Mouse (Mus musculus) neural tube, embryonic 11.5 days (tissue): Measurements from ENCODE around the gene Abcg4. TPM values are rescaled to one million over a fixed set of nuclear protein-coding genes. Genes with fewer than 3 reads are reported as not detected.
"Not testable (repeated sequence)": the region's sequence is repeated elsewhere in the genome, so short reads cannot be mapped to it uniquely, and the experiment has no call there.

Experiments
- ATAC-seq: fragments of 200-750 bp; cut with Nextera tagmentation; 2 replicates; pipeline ENCODE4 v1.8.0; 2017; ENCODE audit warnings: moderate number of reproducible peaks, mild to moderate bottlenecking, moderate TSS enrichment, moderate library complexity; ENCODE audit not compliant: insufficient read depth, low FRiP score, low TSS enrichment
- DNase-seq: peaks from one replicate; pipeline ENCODE4 v3.0.0-alpha.2; 2015; ENCODE audit warnings: low spot score
- H3K27ac ChIP-seq: fragments of 300-500 bp; sonication (generic); 2 replicates; pipeline ENCODE4 v1.5.1; 2014; ENCODE audit warnings: low read depth, mild to moderate bottlenecking, low read length
- H3K27me3 ChIP-seq: fragments of 300-500 bp; sonication (generic); 2 replicates; pipeline ENCODE4 v1.6.1; 2014; ENCODE audit warnings: mild to moderate bottlenecking, low read length, mixed read lengths; ENCODE audit not compliant: control insufficient read depth, insufficient read depth
- H3K36me3 ChIP-seq: fragments of 300-500 bp; sonication (generic); 2 replicates; pipeline ENCODE4 v1.6.1; 2014; ENCODE audit warnings: mild to moderate bottlenecking, low read length, moderate library complexity, mixed read lengths; ENCODE audit not compliant: control insufficient read depth, insufficient read depth
- H3K4me1 ChIP-seq: fragments of 300-500 bp; sonication (generic); 2 replicates; pipeline ENCODE4 v1.6.1; 2014; ENCODE audit warnings: low read length, mixed read lengths; ENCODE audit not compliant: control insufficient read depth, insufficient read depth
- H3K4me2 ChIP-seq: fragments of 300-500 bp; sonication (generic); 2 replicates; pipeline ENCODE4 v1.6.1; 2014; ENCODE audit warnings: low read depth, mild to moderate bottlenecking, moderate library complexity
- H3K4me3 ChIP-seq: fragments of 300-500 bp; sonication (generic); 2 replicates; pipeline ENCODE4 v1.5.1; 2014; ENCODE audit warnings: low read depth, low read length
- H3K9ac ChIP-seq: fragments of 300-500 bp; sonication (generic); 2 replicates; pipeline ENCODE4 v1.6.1; 2014; ENCODE audit warnings: mild to moderate bottlenecking, low read length
- H3K9me3 ChIP-seq: fragments of 300-500 bp; sonication (generic); 2 replicates; pipeline ENCODE4 v1.6.1; 2016; ENCODE audit warnings: low read length; ENCODE audit not compliant: control insufficient read depth
- WGBS: fragments of 180-500 bp; shearing (Covaris S2); extraction: QIAGEN DNeasy Blood & Tissue Kit; methylation state at CpG from one replicate; pipeline ENCODE4 v1.1.7; 2014; 5-methylcytosine and 5-hydroxymethylcytosine counted together
- polyA plus RNA-seq: library from polyadenylated mRNA; unstranded; fragments of >200 nt; fragmentation: Nextera tagmentation; extraction: Ambion mirVana; gene quantifications from 2 replicates; pipeline ENCODE4 v1.2.1, GENCODE M21; 2014

The Abcg4 gene
- polyA plus RNA-seq, 1 experiment from 2014 or later = 4.5 TPM

- not testable (repeated sequence) for H3K36me3 ChIP-seq, ATAC-seq, H3K9ac ChIP-seq, H3K4me2 ChIP-seq, DNase-seq, H3K27ac ChIP-seq, H3K27me3 ChIP-seq, H3K9me3 ChIP-seq, H3K4me3 ChIP-seq
- WGBS = 81% methylated on average over 4 of the region's 4 CpGs
- H3K4me1 ChIP-seq = peaks cover 19% of the 10 kb centered on the region
Observed at GRCm38 (mm10) chr9:44323656-44324055, 35.2 kb upstream of the Abcg4 start.

DNA sequence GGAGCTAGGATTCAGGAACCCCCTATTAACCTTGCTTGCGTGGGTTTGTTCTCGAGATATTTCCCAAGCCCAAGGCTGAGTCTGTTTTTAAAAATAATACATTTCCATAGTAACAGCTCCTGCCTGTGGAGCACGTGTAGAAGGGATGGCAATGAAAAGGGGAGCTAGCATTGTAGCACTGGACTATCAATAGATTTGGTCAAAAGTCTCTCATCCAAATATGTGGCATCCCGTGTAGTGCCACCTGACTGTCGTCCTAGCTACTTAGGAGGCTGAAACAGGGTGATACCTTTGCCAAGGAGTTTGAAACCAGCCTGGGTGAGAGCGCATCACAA, 32.4 kb upstream of the Abcg4 start:
- no peaks in the 10 kb centered on the region for H3K27me3 ChIP-seq
- ATAC-seq (no peak), DNase-seq (no peak)
- WGBS = 28% methylated on average over 6 of the region's 6 CpGs
- H3K9ac ChIP-seq = peak overlapping the region; percentile 85
- H3K9me3 ChIP-seq = no peaks in the 10 kb centered on the region
- H3K4me1 ChIP-seq = peaks cover 21% of the 10 kb centered on the region
- peak overlapping the region; percentile 91 for H3K4me3 ChIP-seq
- peak overlapping the region; percentile 93 for H3K4me2 ChIP-seq
- 0 out of 2 replicates have a peak overlapping the region, but pooled peaks have one; percentile 42 for H3K27ac ChIP-seq
- no peaks in the 10 kb centered on the region; the same call in 1 of the 2 replicates for H3K36me3 ChIP-seq

DNA sequence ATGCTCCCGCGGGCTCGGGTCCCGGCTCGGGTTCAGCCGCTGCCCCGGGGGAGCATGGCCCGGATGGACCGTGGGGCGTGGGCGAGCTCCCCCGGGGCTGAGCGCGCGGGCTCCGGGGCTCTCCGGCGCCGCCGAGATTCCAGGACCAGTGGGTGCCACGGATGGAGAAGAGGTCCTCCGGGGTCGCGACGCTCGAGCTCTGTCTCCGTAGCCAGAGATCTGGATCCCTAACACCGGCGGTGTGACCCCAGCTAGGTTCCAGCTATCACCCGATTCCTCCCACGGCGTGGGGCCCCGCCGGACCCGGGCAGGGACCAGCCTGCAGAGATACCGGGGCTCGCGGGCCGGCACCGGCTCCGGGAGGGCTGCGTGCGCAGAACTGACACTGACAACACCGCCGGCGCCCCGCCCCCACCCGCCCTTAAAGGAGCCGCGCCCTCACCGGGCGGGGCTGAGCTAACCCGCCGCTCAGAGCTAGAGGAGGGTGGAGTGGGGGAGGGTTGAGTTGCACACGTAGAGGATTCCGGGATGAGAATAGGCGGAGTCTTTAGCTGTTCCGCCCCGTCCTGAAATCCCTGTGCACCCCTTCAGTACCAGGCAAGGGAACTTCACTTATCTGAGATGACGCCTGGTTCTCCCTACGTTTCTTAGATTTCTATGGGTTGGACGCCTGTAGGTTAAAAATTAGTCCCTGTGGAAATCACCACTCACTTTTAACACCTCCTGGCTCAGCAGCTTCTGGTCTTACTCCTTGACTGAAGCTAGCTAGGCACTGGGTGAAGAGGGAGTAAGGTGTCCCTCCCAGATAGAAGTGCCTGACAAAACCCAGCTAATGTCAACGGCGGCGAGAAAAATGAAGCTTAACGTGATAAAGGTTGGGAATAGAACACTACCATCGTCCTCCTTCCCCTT, 31.7 kb upstream of the Abcg4 start, which contains the start of gene C2cd2l:
Gene C2cd2l (minus strand): TSS at position 399 of the 912 bp plus-strand sequence.
- Histone ChIP-seq H3K36me3 (peaks cover 3% of the 10 kb centered on the region), H3K4me1 (peaks cover 21% of the 10 kb centered on the region), H3K27ac (0 out of 2 replicates have a peak within 1 kb of the TSS, but pooled peaks have one; percentile 42), H3K4me2 (peak within 1 kb of the TSS; percentile 93), H3K9ac (peak within 1 kb of the TSS; percentile 85), H3K27me3 (no peaks in the 10 kb centered on the region), H3K4me3 (peak within 1 kb of the TSS; percentile 91), H3K9me3 (no peaks in the 10 kb centered on the region)
- DNase-seq (peak; percentile 95), ATAC-seq (peak; percentile 99)
- under 1% methylated on average over 66 of the region's 67 CpGs for WGBS

DNA sequence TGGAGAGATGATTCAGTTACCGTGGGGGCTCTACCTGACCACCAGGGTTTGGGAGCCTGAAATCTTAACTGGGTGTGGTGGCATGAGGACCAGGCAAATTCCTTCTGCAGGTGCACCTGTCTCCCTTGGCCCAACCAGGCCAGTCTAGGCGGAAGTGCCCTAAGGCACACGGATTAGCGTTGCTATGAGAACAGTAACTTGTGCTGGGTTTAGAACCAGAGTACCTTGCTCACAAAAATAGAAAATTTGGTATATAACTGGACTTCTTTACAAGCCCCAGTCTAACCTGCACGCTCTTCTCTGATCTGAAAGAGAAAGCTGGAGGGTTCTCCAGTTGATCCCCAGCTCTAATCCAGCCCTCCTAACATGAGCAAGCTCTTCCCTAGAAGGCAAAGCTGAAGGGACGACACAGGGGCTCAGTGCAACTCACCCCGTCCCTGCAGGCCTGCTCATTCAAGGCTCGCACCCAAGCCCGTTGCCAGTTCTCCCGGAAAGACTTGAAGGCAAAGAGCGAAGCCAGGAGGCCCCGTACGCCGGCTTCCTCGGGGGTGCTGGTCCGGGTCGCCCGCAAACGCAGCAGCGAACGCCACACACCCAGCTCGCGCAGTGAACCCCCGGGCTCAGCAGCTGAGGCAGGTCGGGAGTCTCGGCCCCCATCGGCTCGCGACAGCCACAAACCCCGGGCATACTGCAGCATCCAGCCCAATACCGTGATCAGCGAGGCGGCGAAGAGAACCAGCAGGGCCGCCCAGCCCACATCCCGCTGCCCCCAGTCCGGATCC, 30.9 kb upstream of the Abcg4 start:
- peak overlapping the region; percentile 85 for H3K9ac ChIP-seq
- no peaks in the 10 kb centered on the region for H3K27me3 ChIP-seq
- H3K9me3 ChIP-seq = no peaks in the 10 kb centered on the region
- 3% methylated on average over 36 of the region's 37 CpGs for WGBS
- H3K27ac ChIP-seq = no peak overlapping the region
- DNase-seq = peak; percentile 49
- H3K4me1 ChIP-seq = peaks cover 21% of the 10 kb centered on the region
- peak overlapping the region; percentile 93 for H3K4me2 ChIP-seq
- H3K4me3 ChIP-seq = peak overlapping the region; percentile 91
- H3K36me3 ChIP-seq = peaks cover 6% of the 10 kb centered on the region
- 0 out of 2 replicates have a peak, but pooled peaks have one; percentile 23 for ATAC-seq

DNA sequence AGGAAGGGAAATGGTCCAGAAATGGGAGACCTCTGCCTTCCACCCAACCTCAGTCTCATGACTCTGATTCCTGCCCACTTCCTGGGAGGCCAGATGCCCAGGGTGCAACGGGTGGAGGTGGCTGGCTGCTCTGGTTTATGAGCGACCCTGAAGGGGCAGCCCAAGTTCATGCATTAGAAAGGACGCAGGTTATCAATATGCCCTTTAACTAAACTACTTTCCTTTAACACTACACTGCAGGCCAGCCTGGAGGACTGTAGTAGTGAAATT, 30.3 kb upstream of the Abcg4 start:
- WGBS = 44% methylated on average over 3 of the region's 3 CpGs
- Histone ChIP-seq H3K9ac (peak overlapping the region; percentile 14; the same call in 1 of the 2 replicates), H3K36me3 (peaks cover 9% of the 10 kb centered on the region), H3K9me3 (no peaks in the 10 kb centered on the region), H3K4me3 (peak overlapping the region; percentile 91), H3K4me1 (peaks cover 21% of the 10 kb centered on the region), H3K27me3 (no peaks in the 10 kb centered on the region), H3K27ac (no peak overlapping the region), H3K4me2 (peak overlapping the region; percentile 93)
- DNase-seq (no peak), ATAC-seq (no peak)

DNA sequence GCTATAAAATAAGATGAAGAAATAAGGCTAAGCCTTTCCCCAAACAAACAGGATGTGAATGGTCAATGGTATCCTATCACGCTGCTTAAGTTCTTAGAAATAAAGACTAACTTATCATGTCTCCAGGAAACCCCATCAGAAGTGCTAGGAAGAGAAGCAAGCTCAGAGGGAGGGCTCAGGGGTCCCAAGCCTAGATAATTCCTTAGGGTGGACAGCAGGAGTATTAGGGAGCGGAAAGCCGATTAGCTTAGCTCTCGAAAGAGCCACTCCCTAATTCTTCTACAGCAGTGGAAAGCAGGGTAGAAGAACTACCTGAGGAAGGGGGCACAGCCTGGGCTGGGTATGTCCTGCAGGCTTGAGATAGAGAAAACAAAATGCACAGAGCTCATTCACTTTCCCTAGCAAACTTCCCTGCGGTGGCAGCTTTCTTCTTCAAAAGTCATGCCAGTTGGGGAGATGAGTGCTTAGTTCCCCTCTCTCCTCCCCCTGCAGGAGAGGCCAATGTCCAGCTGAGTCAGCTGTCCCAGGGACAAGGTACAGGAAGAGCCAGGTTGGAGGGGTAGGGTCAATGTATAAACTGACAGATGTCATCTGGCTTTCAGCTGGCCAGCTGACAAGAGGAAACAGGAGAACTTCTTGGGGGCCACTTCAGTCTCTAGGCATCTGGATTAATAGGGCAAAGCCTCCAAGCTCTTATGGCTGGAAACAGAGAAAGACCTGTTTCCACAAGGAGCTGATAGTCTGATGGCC, 29.8 kb upstream of the Abcg4 start:
- 70% methylated on average over 5 of the region's 5 CpGs for WGBS
- peaks cover 21% of the 10 kb centered on the region for H3K4me1 ChIP-seq
- DNase-seq (no peak), ATAC-seq (no peak)
- H3K27ac ChIP-seq = no peak overlapping the region
- peaks cover 12% of the 10 kb centered on the region for H3K36me3 ChIP-seq
- peak overlapping the region; percentile 93 for H3K4me2 ChIP-seq
- no peaks in the 10 kb centered on the region for H3K9me3 ChIP-seq
- H3K4me3 ChIP-seq = peak overlapping the region; percentile 91; the same call in 1 of the 2 replicates
- H3K27me3 ChIP-seq = no peaks in the 10 kb centered on the region
- H3K9ac ChIP-seq = peak overlapping the region; percentile 14

DNA sequence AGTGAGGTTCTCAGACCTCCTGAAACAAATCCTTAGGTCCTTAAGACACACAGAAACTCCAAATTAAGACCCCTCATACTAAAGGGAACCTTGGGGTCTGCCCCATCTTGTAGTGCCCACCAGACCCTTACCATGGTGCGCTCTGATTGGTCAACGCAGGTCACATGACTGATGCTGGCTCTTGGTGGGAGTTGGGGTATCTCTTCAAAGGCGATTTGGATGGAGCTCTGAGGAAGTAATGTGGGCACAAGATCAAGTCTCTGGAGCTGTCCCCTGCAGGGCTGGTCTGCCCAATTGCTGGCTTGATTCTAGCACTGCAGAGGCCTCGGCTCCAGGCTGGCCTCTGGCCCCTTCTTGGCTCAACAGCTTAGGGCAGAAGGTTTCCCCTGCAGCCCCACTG, 29.0 kb upstream of the Abcg4 start:
- Histone ChIP-seq H3K4me1 (peaks cover 21% of the 10 kb centered on the region), H3K9me3 (no peaks in the 10 kb centered on the region), H3K36me3 (peaks cover 13% of the 10 kb centered on the region), H3K9ac (no peak overlapping the region), H3K4me3 (no peak overlapping the region), H3K4me2 (no peak overlapping the region), H3K27ac (no peak overlapping the region), H3K27me3 (no peaks in the 10 kb centered on the region)
- ATAC-seq (no peak), DNase-seq (no peak)
- 72% methylated on average over 4 of the region's 4 CpGs for WGBS

GRCm38 (mm10) chr9:44314910-44315309, 26.5 kb upstream of the Abcg4 start:
- H3K27ac ChIP-seq = no peak overlapping the region
- H3K36me3 ChIP-seq = peaks cover 13% of the 10 kb centered on the region
- no peak for DNase-seq
- no peak overlapping the region for H3K4me3 ChIP-seq
- no peaks in the 10 kb centered on the region for H3K9me3 ChIP-seq
- H3K4me1 ChIP-seq = peaks cover 20% of the 10 kb centered on the region
- no peak for ATAC-seq
- no peaks in the 10 kb centered on the region for H3K27me3 ChIP-seq
- no peak overlapping the region for H3K4me2 ChIP-seq
- 93% methylated on average over 18 of the region's 18 CpGs for WGBS
- H3K9ac ChIP-seq = no peak overlapping the region
